8 mouse cellular contexts compared by ENCODE assay signal in genomic region chr11:76739125-76739524, GRCm38 (mm10). TPM values are rescaled to one million over a fixed set of nuclear protein-coding genes. Genes with fewer than 3 reads are reported as not detected.
A peak's percentile ranks its signal among the peaks of the same experiment; 100 is the strongest.
DNase-seq lines count a peak whose midpoint lies in the region; ATAC-seq and TF ChIP-seq lines count a peak whose summit lies in the region.
"Had no signal": no experiment of that assay in that cellular context is flagged by ENCODE, and none has a peak within 500 bp of the region (broad histone marks: within the 10 kb centered on the region; RNA-seq: fewer than 3 reads in every experiment).

No protein-coding gene starts in this region.

- H3K27ac ChIP-seq in ES-Bruce4 (ENCODE audit: insufficient read depth, low read length), result no peak overlapping the region
- H3K27ac ChIP-seq in forebrain, embryonic 11.5 days (ENCODE audit: low read depth, low read length), result no peak overlapping the region

- peak; percentile 75 for TF ChIP-seq CTCF in ES-Bruce4 (IDR thresholded peaks at IDR 0.05; ENCODE audit: low read depth, low read length)

- peaks cover 12% of the 10 kb centered on the region; the same call in 1 of the 2 replicates for H3K36me3 ChIP-seq in ES-Bruce4 (ENCODE audit: control insufficient read depth, insufficient read depth, low read length, poor library complexity, severe bottlenecking)
- peaks cover 3% of the 10 kb centered on the region; the same call in 1 of the 2 replicates for H3K36me3 ChIP-seq in forebrain, embryonic 11.5 days (ENCODE audit: control insufficient read depth, insufficient read depth, low read length)

- H3K9me3 ChIP-seq in ES-Bruce4 (replicated peaks; ENCODE audit: control insufficient read depth, insufficient read depth, low read length, poor library complexity, severe bottlenecking), result no peaks in the 10 kb centered on the region
- H3K9me3 ChIP-seq in forebrain, embryonic 11.5 days (ENCODE audit: control insufficient read depth, low read length), result no peaks in the 10 kb centered on the region
- H3K9me3 ChIP-seq: megakaryocyte, embryonic 14.5 days had no signal

- no peak for TF ChIP-seq POLR2A in ES-Bruce4 (IDR thresholded peaks at IDR 0.05; ENCODE audit: insufficient read depth, low read length)

- H3K9ac ChIP-seq in ES-Bruce4 (ENCODE audit: low read depth, poor library complexity, severe bottlenecking), result no peak overlapping the region
- H3K9ac ChIP-seq in forebrain, embryonic 11.5 days (ENCODE audit: low read length), result no peak overlapping the region

- no peak for TF ChIP-seq EP300 in ES-Bruce4 (IDR thresholded peaks at IDR 0.05; ENCODE audit: insufficient read depth, low read depth, low read length)

- no peaks in the 10 kb centered on the region for H3K27me3 ChIP-seq in ES-Bruce4 (ENCODE audit: control insufficient read depth, insufficient read depth, low read length, poor library complexity, severe bottlenecking)
- no peaks in the 10 kb centered on the region for H3K27me3 ChIP-seq in forebrain, embryonic 11.5 days (ENCODE audit: control insufficient read depth, insufficient read depth, low read length)
- H3K27me3 ChIP-seq: megakaryocyte, embryonic 14.5 days had no signal

- 65% methylated on average over 6 of the region's 6 CpGs for WGBS in forebrain, embryonic 11.5 days

- H3K4me2 ChIP-seq in forebrain, embryonic 11.5 days (ENCODE audit: low read depth, low read length, severe bottlenecking), result no peak overlapping the region

- 0 out of 2 replicates have a peak, but pooled peaks have one; percentile 16 for ATAC-seq in neutrophil, adult 5-6 weeks (ENCODE audit: extremely low read depth, insufficient number of reproducible peaks, low FRiP score, poor library complexity, severe bottlenecking)
- no peak for ATAC-seq in forebrain, embryonic 11.5 days (replicated peaks; ENCODE audit: low FRiP score)

- no peaks in the 10 kb centered on the region for H3K4me1 ChIP-seq in ES-Bruce4 (ENCODE audit: control insufficient read depth, insufficient read depth, low read length)
- no peaks in the 10 kb centered on the region for H3K4me1 ChIP-seq in forebrain, embryonic 11.5 days (replicated peaks; ENCODE audit: control insufficient read depth, insufficient read depth, low read length)

- DNase-seq in kidney, postnatal 10 days, result peak; percentile 51
- no peak for DNase-seq in kidney, postnatal 14 days
- DNase-seq in brain, adult 2 months (ENCODE audit: low read depth, low spot score), result peak; percentile 37
- no peak for DNase-seq in layer of hippocampus, postnatal 14 days (ENCODE audit: low spot score in 2 of 2)
- no peak for DNase-seq in forebrain, embryonic 11.5 days (ENCODE audit: low spot score)

- H3K4me3 ChIP-seq in ES-Bruce4 (ENCODE audit: low read depth, low read length), result no peak overlapping the region
- no peak overlapping the region for H3K4me3 ChIP-seq in forebrain, embryonic 11.5 days (ENCODE audit: low read depth, low read length)
- H3K4me3 ChIP-seq: megakaryocyte, embryonic 14.5 days had no signal

RNA-seq across cellular contexts. Expression of gene Gosr1, which starts 24.3 kb away (rescaled TPM):
- polyA plus RNA-seq in ES-Bruce4 (2011; ENCODE audit: insufficient read depth, insufficient read length, low read depth, missing spikeins), result 30.2 and 34.9 TPM in 2 replicates
- 43.6 and 97.4 TPM in 2 replicates for total RNA-seq in neutrophil, adult 5-6 weeks (2017)
- total RNA-seq in layer of hippocampus, postnatal 14 days (2021), result 10 to 100 TPM; 51.8 to 52.4 TPM
- 26.5 and 27.2 TPM in 2 replicates for polyA plus RNA-seq in forebrain, embryonic 11.5 days (2014; fragmentation: Nextera tagmentation; extraction: Ambion mirVana)

RNA-seq across cellular contexts. Expression of gene Trarg1, which starts 59.5 kb away (rescaled TPM):
- not detected in 2 replicates for polyA plus RNA-seq in ES-Bruce4 (2011; ENCODE audit: insufficient read depth, insufficient read length, low read depth, missing spikeins)
- not detected in 2 replicates for total RNA-seq in neutrophil, adult 5-6 weeks (2017)
- total RNA-seq in layer of hippocampus, postnatal 14 days (2021), result under 1 TPM; 0.60 to 0.71 TPM
- polyA plus RNA-seq in forebrain, embryonic 11.5 days (2014; fragmentation: Nextera tagmentation; extraction: Ambion mirVana), result not detected in 2 replicates

Comparison
In these comparisons a context has a peak if more than half of its experiments do, and no peak if none do; other contexts are left out.
1. DNase-seq: peak in kidney, postnatal 10 days (single experiment) and brain, adult 2 months (single experiment); none in kidney, postnatal 14 days (single experiment), layer of hippocampus, postnatal 14 days (0 of 2) and forebrain, embryonic 11.5 days (single experiment).